Mouse (Mus musculus) cerebellum, adult 8-10 months (tissue): ENCODE results near the gene Rap2b.

Experiments
- DNase-seq: peaks from one replicate; pipeline ENCODE4 v3.0.0; 2022

The Rap2b gene

GRCm38 (mm10) chr3:61361338-61361737 is at the start of gene Rap2b:
Gene Rap2b, plus strand, starts transcription at chr3:61361638.
- DNase-seq, result no peak

DNA sequence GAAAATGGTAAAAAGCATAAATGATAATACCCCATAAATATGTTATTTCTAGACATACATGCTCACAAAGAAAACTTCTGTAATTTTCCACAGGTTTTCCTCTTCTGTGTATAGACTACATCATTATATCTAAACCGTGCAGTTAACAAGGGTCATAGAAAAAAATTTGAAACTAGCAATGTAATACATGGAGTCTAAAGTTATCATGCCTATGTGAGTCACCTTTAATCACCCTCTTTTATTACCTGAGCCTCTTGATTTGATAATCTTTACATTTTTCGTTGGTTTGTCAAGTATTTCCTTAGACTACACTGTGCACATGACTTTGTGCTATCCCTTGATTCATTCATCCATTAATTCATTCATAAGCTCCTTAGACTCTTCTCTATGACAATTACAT is 46.4 kb upstream of the Rap2b start:
- no peak for DNase-seq

GRCm38 (mm10) chr3:61320031-61320430 is 41.4 kb upstream of the Rap2b start:
- no peak for DNase-seq

- no peak for DNase-seq
Measured at GRCm38 (mm10) chr3:61321632-61322031, 39.8 kb upstream of the Rap2b start.

- no peak for DNase-seq
Measured at GRCm38 (mm10) chr3:61336205-61336604, 25.2 kb upstream of the Rap2b start.

DNA sequence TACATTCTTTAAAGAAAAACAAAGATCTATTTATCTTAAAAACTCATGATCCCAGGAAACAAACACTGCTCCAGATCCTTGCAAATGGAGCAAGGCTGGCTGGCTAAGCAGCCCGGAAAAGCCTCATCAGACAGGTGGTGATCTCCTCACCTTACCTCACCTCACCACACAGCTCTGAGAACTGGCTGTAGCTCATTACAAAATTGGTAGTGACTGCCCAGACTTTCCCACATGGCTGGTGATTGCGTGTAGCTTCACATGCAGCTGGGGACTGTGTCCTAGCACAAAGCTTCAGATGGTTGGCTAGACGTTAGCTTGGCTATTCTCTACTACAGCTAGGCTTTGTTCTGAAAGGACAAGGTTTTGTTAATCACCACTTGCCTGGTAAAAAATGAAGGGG is 24.2 kb upstream of the Rap2b start:
- no peak for DNase-seq

GRCm38 (mm10) chr3:61340321-61340720 is 21.1 kb upstream of the Rap2b start:
- no peak for DNase-seq

GRCm38 (mm10) chr3:61344031-61344430 is 17.4 kb upstream of the Rap2b start:
- no peak for DNase-seq

DNA sequence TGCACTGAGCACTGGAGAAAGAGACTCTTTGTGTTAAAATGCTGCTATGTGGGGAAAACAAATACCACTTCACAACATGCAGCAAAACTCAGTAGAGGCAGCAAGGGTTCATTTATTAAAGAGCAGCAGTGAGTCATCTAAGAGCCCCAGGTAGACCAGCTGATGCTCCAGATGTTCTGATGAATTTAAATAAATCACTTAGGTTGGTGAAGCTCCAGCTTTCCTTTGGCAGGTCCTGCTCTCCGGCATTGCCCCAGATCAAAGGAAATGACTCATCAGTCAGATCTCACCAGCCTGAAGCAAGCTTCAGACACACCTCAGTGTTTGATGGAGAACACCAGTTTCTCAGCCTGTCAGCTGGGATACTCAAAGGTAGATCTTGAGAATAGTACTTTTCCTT is 15.8 kb upstream of the Rap2b start:
- DNase-seq, result no peak

GRCm38 (mm10) chr3:61348036-61348614 is 13.3 kb upstream of the Rap2b start:
- no peak for DNase-seq

DNA sequence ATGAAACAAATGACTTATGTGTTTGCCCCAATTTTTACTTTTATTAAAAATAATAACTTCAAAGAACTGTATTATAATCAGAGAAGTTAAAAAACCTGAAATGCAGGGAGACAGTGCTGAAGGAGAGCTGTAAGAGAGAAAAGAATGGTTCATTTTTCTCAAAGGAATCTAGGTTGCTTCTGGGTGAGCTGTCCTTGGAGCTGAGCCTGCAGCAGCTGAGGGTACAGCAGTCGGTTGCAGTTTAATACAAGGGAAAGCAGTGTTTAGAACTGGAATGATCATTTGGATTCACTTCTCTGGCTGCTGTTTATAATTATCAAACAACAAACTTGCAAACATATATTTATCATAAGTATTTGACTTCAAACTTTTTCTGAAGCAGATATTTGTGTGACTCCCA is 12.0 kb upstream of the Rap2b start:
- no peak for DNase-seq

DNA sequence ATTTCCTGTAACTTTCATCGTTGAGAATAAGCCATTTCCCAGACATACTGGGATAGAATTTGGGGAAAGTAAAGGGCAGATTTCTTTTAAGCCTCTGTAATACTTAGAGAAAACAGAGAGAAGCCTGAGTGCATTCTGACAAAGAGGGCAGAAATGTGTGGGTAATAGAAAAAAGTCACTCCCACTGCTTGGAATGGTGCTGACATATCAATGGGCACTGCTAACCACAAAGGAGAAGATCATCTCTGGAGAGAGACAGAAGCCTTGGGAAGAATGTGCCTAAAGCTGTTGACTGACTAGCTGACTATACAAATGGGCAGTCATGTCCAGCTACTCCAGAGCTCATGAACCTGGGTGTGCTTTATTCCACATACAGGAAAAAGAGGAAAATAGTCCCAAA is 6.0 kb upstream of the Rap2b start:
- no peak for DNase-seq

DNA sequence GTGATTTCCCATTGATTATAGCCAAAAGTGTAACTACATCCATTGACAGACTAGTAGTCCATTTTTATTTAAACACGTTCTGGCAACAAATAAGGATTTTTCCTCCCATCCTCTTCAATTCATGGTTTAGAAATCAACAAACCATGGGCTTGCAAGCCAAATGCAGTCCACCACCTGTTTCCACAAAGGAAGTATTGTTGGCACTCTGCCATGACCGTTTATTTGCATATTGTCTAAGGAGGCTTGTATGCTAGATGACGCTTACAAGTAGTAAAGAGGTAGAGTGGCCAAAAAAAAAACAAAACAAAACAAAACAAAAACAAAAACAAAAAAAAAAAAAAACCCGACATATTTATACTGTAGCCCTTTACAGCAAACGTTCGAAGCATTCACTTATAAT is 3.3 kb upstream of the Rap2b start:
- no peak for DNase-seq

- DNase-seq, result no peak
Measured at GRCm38 (mm10) chr3:61358756-61359293, 2.6 kb upstream of the Rap2b start.

DNA sequence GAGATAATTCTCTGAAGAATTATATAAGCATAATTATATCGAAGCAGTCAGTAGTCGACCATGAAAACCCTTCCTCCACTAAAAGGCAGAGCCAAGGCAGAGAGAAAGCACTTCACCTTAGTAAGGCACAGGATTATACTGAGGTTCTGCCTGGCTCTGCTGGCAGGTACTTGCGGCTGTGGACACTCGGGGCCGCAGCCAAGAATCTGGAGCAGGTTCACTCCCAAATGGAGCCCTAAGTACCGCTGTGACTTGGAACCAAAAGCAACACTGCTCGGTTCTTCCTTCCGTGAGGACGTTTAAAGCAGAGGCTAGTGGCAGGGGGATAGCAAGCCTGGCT is 1.4 kb downstream of the Rap2b start:
- peak; percentile 35 for DNase-seq

GRCm38 (mm10) chr3:61363161-61363988 is 1.9 kb downstream of the Rap2b start:
- peak; percentile 69 for DNase-seq

DNA sequence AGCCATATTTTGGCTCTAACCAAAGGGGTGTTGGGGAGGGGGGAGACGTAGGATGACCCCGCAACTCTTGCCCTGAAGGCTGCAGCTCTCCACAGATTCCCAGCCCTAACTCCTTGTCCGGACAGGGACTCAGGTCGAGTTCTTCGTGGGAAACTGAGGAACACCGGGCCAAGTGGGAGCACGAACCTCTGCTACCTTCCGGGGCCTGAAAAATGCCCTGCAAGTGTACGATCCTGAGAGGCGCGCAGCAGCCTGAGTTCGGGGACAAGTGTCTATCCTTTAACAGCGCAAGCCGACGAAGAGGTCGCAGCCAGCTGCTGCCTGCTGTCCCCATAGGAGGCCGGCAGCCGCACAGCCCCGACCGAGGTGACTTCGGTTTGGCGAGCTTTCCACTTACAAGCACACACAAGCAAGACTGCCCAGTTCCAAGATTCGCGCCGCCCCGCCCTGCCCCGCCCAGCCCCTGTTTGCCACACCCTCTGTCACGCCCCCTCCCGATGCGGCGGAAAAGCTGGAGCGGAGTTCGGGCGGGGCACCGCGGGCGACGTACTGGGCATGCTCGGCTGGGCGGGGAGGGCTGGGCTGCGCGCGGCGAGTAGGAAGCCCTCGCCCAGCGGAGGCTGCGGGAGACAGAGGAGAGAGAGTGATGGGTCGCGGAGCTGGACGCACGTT is 2.7 kb downstream of the Rap2b start:
- DNase-seq, result peak; percentile 90

- no peak for DNase-seq
Measured at GRCm38 (mm10) chr3:61364661-61364977, 3.2 kb downstream of the Rap2b start.

GRCm38 (mm10) chr3:61364978-61365778 is 3.7 kb downstream of the Rap2b start:
- peak; percentile 45 for DNase-seq

DNA sequence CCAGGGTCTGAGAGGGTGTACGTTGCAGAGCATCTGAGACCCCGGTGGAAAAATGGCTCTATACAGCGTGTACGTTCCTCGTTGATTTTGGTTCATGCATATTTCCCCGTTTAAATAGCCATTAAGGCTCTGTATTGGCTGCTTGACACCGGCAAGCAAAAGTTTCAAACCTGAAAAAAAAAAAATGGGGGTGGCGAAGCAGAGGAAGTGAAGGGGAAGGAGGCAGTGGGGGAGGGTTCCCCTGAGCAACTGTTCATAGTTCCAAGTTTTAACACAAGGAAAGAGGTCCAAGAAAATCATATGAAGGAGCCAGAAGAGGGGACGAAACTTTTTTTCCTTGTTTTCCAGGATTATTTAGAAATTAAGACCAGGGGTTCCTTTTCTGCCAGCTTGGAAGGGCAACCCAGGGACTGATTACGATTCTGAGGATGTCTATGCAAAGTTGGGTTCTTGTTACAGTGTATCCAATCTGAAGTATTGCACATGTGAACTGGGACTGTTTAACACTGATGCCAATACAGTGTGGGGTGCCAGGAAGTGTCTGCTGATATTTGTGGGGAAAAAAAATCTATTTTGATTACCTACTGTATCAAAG is 4.4 kb downstream of the Rap2b start, which contains the start of gene B430305J03Rik:
B430305J03Rik (minus strand) TSS at position 173 of the 595 bp plus-strand sequence.
- DNase-seq, result no peak

DNA sequence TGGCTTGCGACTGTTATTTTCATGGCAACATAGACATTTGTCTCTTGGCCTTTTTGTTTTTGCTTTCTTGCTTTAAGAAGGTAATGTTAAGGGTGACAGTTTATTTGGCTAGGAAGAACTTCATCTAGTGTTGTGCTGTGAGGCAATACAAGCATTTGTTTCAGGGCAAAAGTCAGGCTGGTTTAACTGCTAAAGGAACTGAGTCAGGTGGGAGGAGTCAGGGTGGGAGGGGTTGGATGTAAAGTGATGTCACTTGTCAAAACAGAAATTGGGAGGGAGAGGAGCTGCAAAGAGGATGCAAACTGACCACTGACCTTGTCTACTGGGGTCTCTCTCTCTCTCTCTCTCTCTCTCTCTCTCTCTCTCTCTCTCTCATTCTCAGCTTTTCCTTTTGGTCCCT is 7.0 kb downstream of the Rap2b start:
- DNase-seq, result no peak

GRCm38 (mm10) chr3:61376001-61376400 is 14.6 kb downstream of the Rap2b start:
- no peak for DNase-seq

DNA sequence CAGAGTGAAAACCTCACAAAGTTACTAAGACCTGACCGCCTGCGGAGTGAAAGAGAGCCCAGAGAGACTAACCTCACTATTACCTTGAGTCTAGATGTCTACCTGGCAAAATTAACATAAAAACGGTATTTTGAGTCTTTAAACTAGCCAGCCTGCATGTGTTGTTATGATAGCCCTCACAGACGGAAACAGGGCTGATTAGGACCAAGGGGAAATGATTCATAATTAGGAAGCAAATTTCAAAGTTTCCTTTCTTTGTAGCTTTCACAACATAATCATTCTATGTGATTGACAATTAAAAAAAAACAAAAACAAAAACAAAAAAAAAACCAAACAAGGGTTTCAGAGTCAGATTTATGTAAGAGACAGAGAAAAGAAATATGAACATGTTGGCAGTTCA is 24.9 kb downstream of the Rap2b start:
- no peak for DNase-seq
